Mouse (Mus musculus) c-Kit-positive CD71-positive TER-119-negative erythroid progenitor cells, embryonic 14.5 days (primary cell): Measurements from ENCODE around the gene B3galt5.
"Not testable (repeated sequence)": the region's sequence is repeated elsewhere in the genome, so short reads cannot be mapped to it uniquely, and the experiment has no call there.

ENCODE experiments used
- DNase-seq: peaks from one replicate; pipeline ENCODE4 v3.0.0-alpha.2; 2013; ENCODE audit warnings: low read depth

B3galt5 gene

GRCm38 (mm10) chr16:96271736-96272135 is 36.1 kb downstream of the B3galt5 start:
- no peak for DNase-seq

GRCm38 (mm10) chr16:96272929-96273619 is 37.5 kb downstream of the B3galt5 start:
- DNase-seq = no peak

GRCm38 (mm10) chr16:96276596-96276995 is 41.0 kb downstream of the B3galt5 start:
- no peak for DNase-seq

DNA sequence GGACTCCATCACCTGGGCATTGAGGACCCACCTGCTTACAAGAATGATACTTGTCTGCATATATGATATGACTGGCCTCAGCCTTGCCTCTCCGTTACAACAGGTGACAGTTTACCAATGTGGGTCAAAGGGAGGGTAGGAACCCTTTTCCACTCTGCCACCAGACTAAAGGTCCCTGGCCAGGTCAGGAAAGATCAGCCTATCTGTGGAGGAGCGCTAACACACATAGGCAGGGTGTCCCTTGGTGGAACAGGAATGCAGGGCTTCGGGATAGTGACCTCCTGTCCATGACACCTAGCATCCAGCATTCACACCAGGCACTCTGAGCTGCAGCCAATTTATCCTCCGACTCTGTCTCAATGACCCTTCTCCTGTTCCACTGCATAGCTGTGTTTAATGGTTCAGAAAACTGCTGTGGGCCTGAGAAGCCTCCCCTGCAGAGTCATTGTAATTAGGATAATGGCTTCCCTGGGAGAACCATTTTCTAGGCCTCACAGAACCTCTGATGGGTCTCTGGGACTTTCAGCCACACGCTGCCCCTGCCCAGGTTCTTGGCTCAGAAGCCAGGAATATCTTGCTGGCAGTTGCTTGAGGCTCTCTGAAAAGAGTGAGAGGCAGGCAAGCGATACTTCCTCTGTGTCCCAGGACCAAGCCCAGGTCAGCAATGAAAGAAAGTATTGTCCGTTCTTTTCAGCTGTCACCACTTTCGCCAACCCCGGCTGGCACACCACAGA is 43.1 kb downstream of the B3galt5 start:
- no peak for DNase-seq

DNA sequence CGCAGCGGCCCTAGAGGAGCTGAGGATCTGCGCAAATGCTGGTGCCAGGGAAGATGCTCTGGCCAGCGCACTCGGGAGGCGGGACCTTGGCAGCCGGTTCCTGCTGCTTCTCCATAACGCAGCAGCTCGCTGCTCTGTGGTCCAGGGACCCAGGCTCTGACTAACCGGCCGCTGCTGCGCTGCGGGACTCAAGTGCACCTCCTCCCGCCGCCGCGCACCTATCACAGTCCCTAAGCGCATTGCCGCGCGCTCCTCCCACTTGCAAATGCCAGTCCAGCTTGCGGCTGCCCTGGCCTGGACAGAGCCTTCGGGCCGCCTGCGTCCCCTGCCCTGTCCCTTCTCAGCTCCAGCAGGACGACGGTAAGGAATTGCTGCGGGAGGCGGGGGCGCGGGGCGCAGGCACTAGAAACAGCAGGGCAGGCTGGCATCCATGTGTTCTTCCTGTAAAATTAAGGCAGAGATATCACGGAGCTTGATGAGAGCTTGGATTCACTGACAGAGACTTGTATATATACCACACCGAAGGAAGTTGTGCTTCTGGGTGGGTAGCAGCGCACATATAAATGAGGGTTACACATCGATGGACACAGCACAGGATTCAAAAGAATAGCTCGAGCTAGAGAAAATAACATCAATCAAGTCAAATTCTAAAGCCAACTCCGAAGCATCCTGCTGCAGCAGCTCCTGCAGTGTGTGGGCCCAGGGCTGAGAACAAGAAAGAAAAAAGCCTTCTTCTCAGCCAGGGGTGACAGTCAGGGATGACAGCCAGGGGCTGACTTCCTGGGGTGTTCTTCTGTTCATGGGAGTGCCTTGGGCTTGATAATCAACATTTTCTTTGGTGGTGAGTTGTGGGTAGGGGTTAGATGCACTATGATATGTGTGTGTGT is 45.4 kb downstream of the B3galt5 start:
- DNase-seq = no peak

DNA sequence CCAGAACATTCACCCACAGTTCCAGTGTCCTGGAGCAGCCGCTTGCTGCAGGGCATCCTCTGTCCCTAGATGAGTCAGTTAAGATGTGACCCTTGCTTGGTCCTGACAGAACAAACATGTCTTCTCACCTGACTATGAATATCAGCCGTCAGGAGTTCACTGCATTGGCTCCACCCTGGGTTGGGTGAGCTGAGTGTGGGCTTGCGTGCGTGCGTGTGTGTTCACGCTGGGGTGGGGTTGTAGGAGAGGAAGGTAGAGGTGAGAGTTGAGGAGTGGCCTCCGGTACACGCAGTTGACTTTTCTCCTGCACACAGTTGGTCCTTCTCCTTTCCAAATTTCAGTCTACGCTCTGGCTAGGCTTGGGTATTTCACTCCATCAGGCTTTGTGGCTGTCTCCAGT is 47.0 kb downstream of the B3galt5 start:
- no peak for DNase-seq

GRCm38 (mm10) chr16:96291885-96292284 is 56.3 kb downstream of the B3galt5 start:
- no peak for DNase-seq

- DNase-seq = no peak
Measured at GRCm38 (mm10) chr16:96292530-96293173, 57.1 kb downstream of the B3galt5 start.

DNA sequence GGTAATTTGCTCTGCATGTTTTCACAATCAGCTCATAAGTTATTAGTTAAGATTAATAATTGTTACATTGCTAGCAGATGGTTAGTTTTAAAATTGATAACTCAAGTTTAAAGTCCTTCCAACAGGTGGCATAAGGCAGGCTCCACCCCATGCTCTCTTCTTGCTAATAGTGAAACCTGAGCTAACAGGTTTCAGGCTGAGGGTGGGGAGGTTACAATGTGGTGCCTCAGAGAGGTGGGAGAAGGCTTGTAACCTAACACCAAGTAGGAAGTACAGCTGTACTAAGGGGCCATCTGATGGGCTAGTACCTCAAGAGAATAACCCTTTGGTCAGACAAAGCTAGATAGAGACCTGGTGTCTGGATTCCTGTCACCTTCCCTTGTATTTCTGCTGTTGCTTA is 62.5 kb downstream of the B3galt5 start:
- DNase-seq = no peak

DNA sequence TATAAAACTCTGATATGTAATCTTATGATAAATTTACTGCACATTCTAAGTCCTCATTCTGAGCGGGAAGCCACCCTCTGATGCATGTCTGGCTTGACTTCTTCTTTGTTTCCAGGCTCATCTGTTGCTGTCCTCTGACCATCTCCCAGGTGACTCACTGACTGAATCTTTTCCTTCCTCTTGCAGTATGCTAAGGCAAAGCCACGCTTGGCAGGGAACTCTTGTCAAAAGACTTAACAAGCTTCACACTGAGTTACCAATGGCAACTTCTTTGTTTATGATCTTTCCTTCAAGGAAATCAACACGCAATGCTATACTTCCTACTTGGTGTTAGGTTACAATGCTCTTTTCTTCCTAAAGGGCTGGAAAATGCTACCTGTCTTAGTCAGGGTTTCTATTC is 63.0 kb downstream of the B3galt5 start:
- no peak for DNase-seq

GRCm38 (mm10) chr16:96303356-96303755 is 67.8 kb downstream of the B3galt5 start:
- DNase-seq = no peak

GRCm38 (mm10) chr16:96304438-96304837 is 68.8 kb downstream of the B3galt5 start:
- DNase-seq = no peak

DNA sequence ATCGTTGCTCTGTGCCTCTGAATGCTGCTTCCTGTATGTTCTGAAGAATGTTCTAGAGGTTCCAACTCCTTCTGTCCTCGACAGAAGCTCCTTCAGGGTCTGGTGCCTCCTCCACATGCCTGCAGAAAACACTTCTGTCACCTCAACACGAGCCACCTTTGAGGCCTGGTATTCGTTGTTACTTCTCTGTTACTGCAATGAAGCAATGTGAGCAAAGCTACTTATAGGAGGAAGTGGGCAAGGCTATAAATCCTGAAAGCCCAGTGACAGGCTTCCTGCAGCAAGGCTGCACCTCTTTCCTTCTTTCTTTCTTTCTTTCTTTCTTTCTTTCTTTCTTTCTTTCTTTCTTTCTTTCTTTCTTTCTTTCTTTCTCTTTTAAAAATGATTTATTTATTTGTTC is 71.3 kb downstream of the B3galt5 start:
- DNase-seq = no peak

DNA sequence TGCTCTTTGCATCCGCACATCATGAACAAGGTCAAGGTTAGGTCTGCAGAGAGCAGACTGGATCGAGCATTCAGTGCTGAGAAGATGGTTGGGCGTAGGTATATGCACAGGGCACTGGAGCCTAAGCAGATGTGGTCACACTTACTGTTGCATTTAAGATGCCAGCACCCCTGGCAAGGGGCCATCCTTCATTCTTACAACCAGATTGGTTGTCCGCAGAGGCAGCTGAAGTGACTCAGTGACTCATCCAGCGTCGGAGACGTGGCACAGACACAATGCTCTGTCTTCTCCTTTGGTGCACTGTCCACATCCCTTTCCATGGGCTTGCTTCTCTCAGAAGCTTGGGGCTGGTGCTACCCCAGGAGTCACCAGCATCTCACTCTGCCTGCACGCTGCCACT is 82.2 kb downstream of the B3galt5 start:
- no peak for DNase-seq

DNA sequence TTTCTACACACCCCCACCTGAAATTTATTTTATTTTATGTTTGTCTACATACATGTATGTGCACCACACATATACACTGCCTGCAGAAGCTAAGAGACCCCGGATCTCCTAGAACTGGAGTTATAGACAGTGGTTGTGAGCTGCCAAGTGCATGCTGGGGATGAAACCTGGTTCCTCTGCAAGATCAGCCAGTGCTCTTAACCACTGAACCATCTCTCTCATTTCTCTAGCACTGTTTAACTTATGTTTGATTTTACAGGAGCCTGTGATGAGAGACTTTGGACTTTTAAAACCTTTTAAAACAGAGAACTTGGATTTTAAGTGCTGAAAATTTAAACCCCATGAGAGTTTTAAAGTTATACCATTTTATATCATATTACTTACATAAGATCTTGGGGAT is 87.1 kb downstream of the B3galt5 start:
- DNase-seq = no peak

DNA sequence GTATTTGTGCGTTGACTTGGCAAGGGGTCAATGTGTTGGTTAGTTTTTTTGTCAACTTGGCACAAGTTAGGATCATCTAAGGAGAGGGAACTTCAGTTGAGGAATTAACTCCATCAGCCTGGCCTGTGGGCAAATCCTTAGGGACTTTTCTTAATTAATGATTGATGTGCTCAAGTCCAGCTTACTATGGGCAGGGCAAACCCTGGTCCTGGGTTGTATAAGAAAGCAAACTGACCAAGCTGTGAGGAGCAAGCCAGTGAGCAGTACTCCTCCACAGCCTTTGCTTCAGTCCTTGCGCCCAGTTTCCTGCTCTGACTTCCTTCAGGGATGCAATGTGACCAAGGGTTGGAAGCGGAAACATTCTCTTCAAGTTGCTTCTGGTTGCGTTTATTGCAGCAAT is 87.6 kb downstream of the B3galt5 start:
- no peak for DNase-seq

- DNase-seq = no peak
Measured at GRCm38 (mm10) chr16:96326110-96326999, 90.8 kb downstream of the B3galt5 start.

DNA sequence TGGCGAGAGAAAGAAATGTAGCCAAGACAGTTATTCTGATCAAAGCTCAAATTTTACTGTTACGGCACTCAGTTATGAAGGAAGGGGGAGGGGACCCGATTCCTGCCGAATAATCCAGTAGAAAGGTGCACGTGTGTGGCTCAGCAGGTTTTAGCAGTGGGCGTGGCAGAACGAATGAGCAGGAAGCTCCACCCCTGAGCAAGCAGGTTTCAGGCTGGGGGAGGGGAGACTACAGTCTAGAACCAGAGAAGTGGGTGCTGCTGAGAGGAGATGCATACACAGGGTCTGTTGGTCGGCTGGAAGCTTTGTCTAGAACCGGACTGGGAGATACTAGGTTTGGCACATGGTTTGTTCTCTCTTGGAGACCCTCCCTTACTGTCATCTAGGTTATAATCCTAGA is 91.7 kb downstream of the B3galt5 start:
- not testable (repeated sequence) for DNase-seq

DNA sequence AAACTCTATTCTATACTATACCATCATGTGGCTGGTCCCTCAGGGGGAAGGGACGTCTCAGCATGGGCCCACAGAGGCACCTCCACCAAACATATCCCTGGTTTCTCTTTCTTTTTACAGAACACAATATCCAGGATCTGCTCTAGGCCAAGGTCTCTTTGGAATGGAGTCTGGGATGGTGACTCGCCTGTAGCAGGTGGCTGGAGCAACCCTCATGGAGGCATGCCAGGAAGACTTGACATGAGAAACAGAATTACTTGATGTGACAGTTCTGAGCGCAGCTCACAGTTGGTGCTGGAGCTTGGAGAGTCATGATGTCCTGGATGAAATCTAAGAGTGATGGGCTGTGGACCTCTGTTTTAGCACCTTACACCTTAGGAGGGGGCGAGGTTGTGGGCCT is 104.0 kb downstream of the B3galt5 start:
- no peak for DNase-seq

- peak; percentile 9 for DNase-seq
Measured at GRCm38 (mm10) chr16:96341269-96341668, 105.7 kb downstream of the B3galt5 start.

GRCm38 (mm10) chr16:96341945-96342344 is 106.3 kb downstream of the B3galt5 start:
- no peak for DNase-seq
